Mouse (Mus musculus) hindbrain, embryonic 16.5 days (tissue): ENCODE results near the gene Tax1bp1. TPM values are rescaled to one million over a fixed set of nuclear protein-coding genes. Genes with fewer than 3 reads are reported as not detected.

Experiments used
- ATAC-seq: fragments of 200-750 bp; cut with Nextera tagmentation; 2 replicates; pipeline ENCODE4 v1.8.0; 2017; ENCODE audit warnings: moderate TSS enrichment, moderate library complexity
- H3K27ac ChIP-seq: fragments of 300-500 bp; sonication (generic); 2 replicates; pipeline ENCODE4 v1.5.1; 2014; ENCODE audit warnings: low read depth, mild to moderate bottlenecking, control low read depth, low read length, moderate library complexity
- H3K27me3 ChIP-seq: fragments of 300-500 bp; sonication (generic); replicated peaks from 2 replicates; pipeline ENCODE4 v1.6.1; 2014; ENCODE audit warnings: low read length; ENCODE audit not compliant: control insufficient read depth, insufficient read depth
- H3K36me3 ChIP-seq: fragments of 300-500 bp; sonication (generic); 2 replicates; pipeline ENCODE4 v1.6.1; 2014; ENCODE audit warnings: mild to moderate bottlenecking, low read length, moderate library complexity, mixed read lengths; ENCODE audit not compliant: control insufficient read depth, insufficient read depth
- H3K4me1 ChIP-seq: fragments of 300-500 bp; sonication (generic); 2 replicates; pipeline ENCODE4 v1.6.1; 2014; ENCODE audit warnings: low read depth, low read length; ENCODE audit not compliant: control insufficient read depth, insufficient read depth
- H3K4me2 ChIP-seq: fragments of 300-500 bp; sonication (generic); 2 replicates; pipeline ENCODE4 v1.6.1; 2014; ENCODE audit warnings: mild to moderate bottlenecking, low read length, control low read depth, moderate library complexity
- H3K4me3 ChIP-seq: fragments of 300-500 bp; sonication (generic); 2 replicates; pipeline ENCODE4 v1.5.1; 2014; ENCODE audit warnings: mild to moderate bottlenecking, low read length, control low read depth, moderate library complexity
- H3K9ac ChIP-seq: fragments of 300-500 bp; sonication (generic); 2 replicates; pipeline ENCODE4 v1.6.1; 2014; ENCODE audit warnings: low read depth, mild to moderate bottlenecking, control low read depth, low read length, moderate library complexity
- H3K9me3 ChIP-seq: fragments of 300-500 bp; sonication (generic); 2 replicates; pipeline ENCODE4 v1.6.1; 2014; ENCODE audit warnings: mild to moderate bottlenecking, low read length, moderate library complexity; ENCODE audit not compliant: control insufficient read depth
- WGBS: fragments of 180-500 bp; shearing (Covaris S2); extraction: QIAGEN DNeasy Blood & Tissue Kit; methylation state at CpG from one replicate; pipeline ENCODE4 v1.1.7; 2014; 5-methylcytosine and 5-hydroxymethylcytosine counted together
- polyA plus RNA-seq: library from polyadenylated mRNA; unstranded; fragments of >200 nt; fragmentation: Nextera tagmentation; extraction: Ambion mirVana; gene quantifications from 2 replicates; pipeline ENCODE4 v1.2.1, GENCODE M21; 2015

Gene Tax1bp1
- polyA plus RNA-seq, 1 experiment from 2014 or later: 163 TPM

DNA sequence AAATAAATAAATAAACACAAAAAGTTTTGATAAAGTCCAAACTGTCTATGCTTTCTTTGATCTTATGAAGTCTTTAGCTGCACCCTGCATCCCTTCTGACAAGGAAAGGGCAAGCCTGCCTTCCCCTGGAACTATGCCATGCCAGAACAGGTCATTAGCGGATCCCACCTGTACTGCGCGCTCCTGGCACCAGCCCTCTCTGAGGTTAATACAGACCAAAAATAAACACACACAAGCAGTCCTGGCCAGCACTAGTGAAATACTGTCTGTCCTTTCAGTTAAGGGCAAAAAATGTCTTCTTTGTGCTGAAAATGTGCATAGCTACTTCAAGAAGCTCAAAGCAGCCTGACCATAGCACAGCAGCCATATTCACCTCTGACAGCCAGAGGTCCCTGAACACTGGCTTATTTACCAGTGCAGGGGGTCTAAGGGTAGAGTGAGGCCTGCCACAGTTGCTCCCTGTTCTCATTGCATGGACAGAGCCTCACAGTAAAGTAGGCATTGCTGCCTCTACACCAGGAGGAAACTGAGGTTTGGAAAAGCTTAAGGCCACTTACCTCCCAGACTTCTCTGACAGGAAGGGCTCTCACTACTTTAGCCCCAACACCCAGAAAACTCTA is 91.8 kb downstream of the Tax1bp1 start:
- Histone ChIP-seq H3K9me3 (no peaks in the 10 kb centered on the region), H3K36me3 (no peaks in the 10 kb centered on the region), H3K27ac (no peak overlapping the region), H3K4me2 (no peak overlapping the region), H3K27me3 (no peaks in the 10 kb centered on the region), H3K9ac (no peak overlapping the region), H3K4me3 (no peak overlapping the region), H3K4me1 (no peaks in the 10 kb centered on the region)
- WGBS: 95% methylated on average over 3 of the region's 3 CpGs
- ATAC-seq: no peak

Other genes starting within 250 kb of the Tax1bp1 start
- gene Hibadh, start 73.3 kb upstream of the Tax1bp1 start, polyA plus RNA-seq: 72.9 and 82.7 TPM in 2 replicates